Mouse (Mus musculus): Measurements from ENCODE around the gene Gm8947.
"Not testable (repeated sequence)": the region's sequence is repeated elsewhere in the genome, so short reads cannot be mapped to it uniquely, and the experiment has no call there.

DNA sequence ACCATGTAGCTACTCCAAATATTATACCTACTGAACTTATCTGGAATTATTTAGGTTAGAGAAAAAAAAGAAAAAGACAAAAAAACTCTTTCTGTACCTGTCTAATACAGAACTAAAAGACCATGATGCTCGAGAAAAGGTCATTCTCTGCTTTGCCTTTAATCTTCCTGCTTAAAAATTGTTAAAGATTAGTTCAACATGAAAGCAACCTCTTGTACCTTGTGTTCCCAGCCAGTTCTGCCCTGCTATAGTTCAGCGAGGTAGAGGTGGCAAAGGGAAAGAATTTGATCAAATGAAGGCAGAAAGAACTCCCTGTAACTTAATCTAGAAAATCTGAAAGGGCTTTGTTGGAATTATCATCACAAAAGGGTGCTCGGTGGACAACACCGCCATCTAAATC lies 3.8 kb downstream of the Gm8947 start:
- TF ChIP-seq CTCF (IDR thresholded peaks at IDR 0.05; ENCODE audit: low read depth, low read length); GATA1 (IDR thresholded peaks at IDR 0.05; ENCODE audit: borderline replicate concordance, low read length); TAL1 (conservative IDR thresholded peaks at IDR 0.05; ENCODE audit: low read depth, low read length): not testable (repeated sequence)

Data from G1E (cell line).